Mouse (Mus musculus) right cerebral cortex, postnatal 4 days (tissue): ENCODE data around the gene Ccdc134.
A peak's percentile ranks its signal among the peaks of the same experiment; 100 is the strongest.
"Not testable (repeated sequence)": the region's sequence is repeated elsewhere in the genome, so short reads cannot be mapped to it uniquely, and the experiment has no call there.

Experiments
- DNase-seq: peaks from one replicate; pipeline ENCODE4 v3.0.0-alpha.2; 2022

The Ccdc134 gene

GRCm38 (mm10) chr15:82127426-82128374, at the start of gene Ccdc134:
Gene Ccdc134, plus strand, starts transcription at chr15:82127922.
- peak; percentile 96 for DNase-seq

GRCm38 (mm10) chr15:82079883-82080282, 47.8 kb upstream of the Ccdc134 start:
- no peak for DNase-seq

GRCm38 (mm10) chr15:82081161-82081560, 46.6 kb upstream of the Ccdc134 start:
- peak; percentile 9 for DNase-seq

- no peak for DNase-seq
These were observed 42.1 kb upstream of the Ccdc134 start for GRCm38 (mm10) chr15:82085606-82086005.

- no peak for DNase-seq
These were observed 41.6 kb upstream of the Ccdc134 start for GRCm38 (mm10) chr15:82086131-82086530.

- peak; percentile 11 for DNase-seq
These were observed 40.5 kb upstream of the Ccdc134 start for GRCm38 (mm10) chr15:82087266-82087665.

GRCm38 (mm10) chr15:82091061-82091460, 36.7 kb upstream of the Ccdc134 start:
- DNase-seq, result no peak

GRCm38 (mm10) chr15:82106953-82107555, 20.7 kb upstream of the Ccdc134 start:
- DNase-seq, result peak; percentile 57

- no peak for DNase-seq
These were observed 7.2 kb upstream of the Ccdc134 start for GRCm38 (mm10) chr15:82120544-82120943.

- DNase-seq, result not testable (repeated sequence)
These were observed 1.0 kb upstream of the Ccdc134 start for GRCm38 (mm10) chr15:82126690-82127089.

GRCm38 (mm10) chr15:82128398-82128797, 676 bp downstream of the Ccdc134 start:
- no peak for DNase-seq

GRCm38 (mm10) chr15:82130599-82130998, 2.9 kb downstream of the Ccdc134 start:
- no peak for DNase-seq

GRCm38 (mm10) chr15:82135372-82135771, 7.7 kb downstream of the Ccdc134 start:
- no peak for DNase-seq

- DNase-seq, result peak; percentile 42
These were observed 10.8 kb downstream of the Ccdc134 start for GRCm38 (mm10) chr15:82138565-82138964.

- DNase-seq, result no peak
These were observed 11.5 kb downstream of the Ccdc134 start for GRCm38 (mm10) chr15:82139196-82139595.

- no peak for DNase-seq
These were observed 12.6 kb downstream of the Ccdc134 start for GRCm38 (mm10) chr15:82140355-82140754.

GRCm38 (mm10) chr15:82144157-82144556, 16.4 kb downstream of the Ccdc134 start:
- DNase-seq, result no peak

GRCm38 (mm10) chr15:82145408-82145807, 17.7 kb downstream of the Ccdc134 start:
- no peak for DNase-seq

- no peak for DNase-seq
These were observed 18.4 kb downstream of the Ccdc134 start for GRCm38 (mm10) chr15:82145851-82146769.

- peak; percentile 96 for DNase-seq
These were observed 19.3 kb downstream of the Ccdc134 start, which contains the start of gene Srebf2 for GRCm38 (mm10) chr15:82146770-82147610. Gene Srebf2, plus strand, starts transcription at chr15:82147181.

GRCm38 (mm10) chr15:82147611-82148111, 19.9 kb downstream of the Ccdc134 start:
- peak; percentile 55 for DNase-seq

- DNase-seq, result no peak
These were observed 20.8 kb downstream of the Ccdc134 start for GRCm38 (mm10) chr15:82148510-82148911.
